Mouse (Mus musculus) embryonic fibroblast, embryonic 13.5 days (primary cell): ENCODE results near the gene Tmem97.

Experiments
- CTCF ChIP-seq: IDR thresholded peaks from 2 replicates; pipeline ENCODE4 v1.5.1; 2011; ENCODE audit warnings: mild to moderate bottlenecking, control low read depth, low read length, moderate library complexity, borderline replicate concordance; ENCODE audit not compliant: insufficient read depth
- POLR2A ChIP-seq: IDR thresholded peaks from 2 replicates; pipeline ENCODE4 v1.6.1; 2011; ENCODE audit warnings: low read depth, mild to moderate bottlenecking, control low read depth, low read length, moderate library complexity

- TF ChIP-seq CTCF (no peak), POLR2A (no peak)
Measured at GRCm38 (mm10) chr11:78568827-78569226, 18.2 kb upstream of the Tmem97 start.
